Mouse (Mus musculus) left cerebral cortex, adult 2 months (tissue): ENCODE data around the gene Vamp2. TPM values are rescaled to one million over a fixed set of nuclear protein-coding genes. Genes with fewer than 3 reads are reported as not detected.

ENCODE experiments used
- DNase-seq, 2 experiments: peaks; one replicate each; pipeline ENCODE4 v3.0.0; 2021 to 2022; ENCODE audit warnings: low spot score in 2 of 2, mixed read lengths in 1 of 2; ENCODE audit errors: extremely low spot score in 1 of 2
- H3K27ac ChIP-seq: fragments of 200-600 bp; 2 replicates; pipeline ENCODE4 v1.8.1; 2022
- H3K4me3 ChIP-seq: fragments of 200-600 bp; 2 replicates; pipeline ENCODE4 v1.8.1; 2022
- CTCF ChIP-seq: fragments of 200-600 bp; IDR thresholded peaks from 2 replicates; pipeline ENCODE4 v1.8.1; 2022; ENCODE audit warnings: antibody characterized with exemption, mild to moderate bottlenecking, moderate library complexity
- intact Hi-C: fragments of 180-260 bp; cut with DNase I; formaldehyde crosslinking; loops from one replicate; pipeline ENCODE4 v1.15.1; 2025
- total RNA-seq, 2 experiments: library from RNA; stranded (reverse); gene quantifications; 2 replicates each; pipeline ENCODE4 v1.2.3; 2021

Vamp2 gene
- total RNA-seq, 2 experiments from 2014 or later = 1,115 to 1,119 TPM

DNA sequence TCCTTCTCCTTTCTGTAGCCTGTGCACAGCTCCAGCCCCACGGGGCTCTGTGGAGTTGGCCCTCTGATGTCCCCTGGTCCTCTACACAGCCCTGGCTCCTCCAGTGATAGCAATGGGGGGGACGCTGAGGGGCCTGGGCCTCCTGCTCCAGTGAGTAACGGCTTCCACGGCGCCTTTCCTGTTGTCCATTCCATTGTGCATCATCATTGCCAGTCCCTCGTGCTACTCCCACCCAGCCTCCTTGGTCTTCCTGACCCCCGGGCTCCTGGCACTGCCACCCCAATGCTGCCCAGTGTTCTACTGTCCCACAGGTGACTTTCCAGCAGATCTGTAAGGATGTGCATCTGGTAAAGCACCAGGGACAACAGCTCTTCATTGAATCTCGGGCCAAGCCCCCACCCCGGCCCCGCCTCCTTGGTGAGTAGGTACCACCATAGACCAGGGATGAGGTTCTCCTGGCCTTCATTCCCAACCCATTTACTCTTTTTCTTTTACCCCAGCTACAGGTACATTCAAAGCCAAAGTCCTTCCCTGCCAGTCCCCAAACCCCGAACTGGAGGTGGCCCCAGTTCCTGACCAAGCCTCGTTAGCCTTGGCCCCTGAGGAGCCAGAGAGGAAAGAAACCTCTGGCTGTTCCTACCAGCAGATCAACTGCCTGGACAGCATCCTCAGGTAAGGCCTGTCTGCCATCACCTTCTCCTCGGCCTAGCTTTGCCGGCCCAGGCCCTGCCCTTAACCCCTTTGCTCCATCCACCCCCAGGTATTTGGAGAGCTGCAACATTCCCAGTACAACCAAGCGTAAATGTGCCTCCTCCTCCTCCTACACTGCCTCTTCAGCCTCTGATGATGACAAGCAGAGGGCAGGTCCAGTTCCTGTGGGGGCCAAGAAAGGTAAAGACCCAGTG lies 15.5 kb downstream of the Vamp2 start:
- no peak for DNase-seq
- no peak for TF ChIP-seq CTCF
- H3K4me3 ChIP-seq = no peak overlapping the region
- H3K27ac ChIP-seq = peak overlapping the region; percentile 36; the same call in 1 of the 2 replicates
- intact Hi-C loops = no loop called here

DNA sequence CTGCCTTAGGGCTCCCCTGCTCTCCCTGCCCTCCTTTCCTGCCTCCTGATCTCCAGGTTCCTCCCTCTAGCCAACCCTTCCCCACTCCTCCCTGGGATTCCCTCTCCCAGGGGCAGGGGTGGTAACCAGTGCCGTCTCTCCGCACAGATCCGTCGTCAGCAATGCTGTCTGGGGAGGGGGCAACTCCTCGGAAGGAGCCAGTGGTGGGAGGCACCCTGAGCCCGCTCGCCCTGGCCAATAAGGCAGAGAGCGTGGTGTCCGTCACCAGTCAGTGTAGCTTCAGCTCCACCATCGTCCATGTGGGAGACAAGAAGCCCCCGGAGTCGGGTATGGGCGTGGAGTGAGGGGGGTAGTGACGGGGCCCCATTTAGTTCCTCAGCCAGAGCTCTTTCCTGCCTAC lies 16.2 kb downstream of the Vamp2 start:
- no peak for TF ChIP-seq CTCF
- DNase-seq = no peak
- no peak overlapping the region for H3K4me3 ChIP-seq
- no peak overlapping the region for H3K27ac ChIP-seq
- intact Hi-C loops = no loop called here

DNA sequence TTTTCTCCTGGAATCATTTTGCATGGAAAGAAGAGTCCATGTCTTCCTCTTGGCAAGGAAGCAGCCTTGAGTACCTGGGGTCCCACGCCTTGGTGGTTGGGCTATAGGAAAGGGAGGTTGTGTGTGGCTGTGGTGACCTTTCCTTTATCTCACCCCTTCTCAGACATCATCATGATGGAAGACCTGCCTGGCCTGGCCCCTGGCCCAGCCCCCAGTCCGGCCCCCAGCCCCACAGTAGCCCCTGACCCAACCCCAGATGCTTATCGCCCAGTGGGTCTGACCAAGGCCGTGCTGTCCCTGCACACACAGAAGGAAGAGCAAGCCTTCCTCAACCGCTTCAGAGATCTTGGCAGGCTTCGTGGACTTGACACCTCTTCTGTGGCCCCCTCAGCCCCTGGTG lies 16.9 kb downstream of the Vamp2 start:
- no peak for TF ChIP-seq CTCF
- DNase-seq = no peak
- no peak overlapping the region for H3K27ac ChIP-seq
- intact Hi-C loops = no loop called here
- no peak overlapping the region for H3K4me3 ChIP-seq

DNA sequence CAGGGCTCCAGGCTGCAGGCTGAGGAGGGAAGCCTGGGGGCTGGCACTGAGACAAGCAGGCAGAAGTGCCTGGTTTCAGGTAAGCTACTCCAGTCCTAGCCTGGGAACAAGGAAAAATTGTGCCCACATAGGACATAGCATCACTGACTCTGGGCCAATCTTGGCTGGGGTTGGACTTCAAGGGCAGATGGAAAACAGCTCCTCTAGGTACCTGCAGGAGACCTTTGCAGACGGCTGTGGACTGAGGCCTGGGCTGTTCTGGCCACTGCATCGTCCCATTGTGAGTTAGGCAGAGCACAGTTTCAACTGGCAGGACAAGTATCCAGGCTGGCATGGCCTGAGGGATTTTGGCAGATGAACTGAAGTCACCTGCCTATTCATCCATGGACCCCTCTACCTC lies 17.5 kb downstream of the Vamp2 start:
- intact Hi-C loops = no loop called here
- TF ChIP-seq CTCF = no peak
- Histone ChIP-seq H3K27ac (no peak overlapping the region), H3K4me3 (no peak overlapping the region)
- no peak for DNase-seq

DNA sequence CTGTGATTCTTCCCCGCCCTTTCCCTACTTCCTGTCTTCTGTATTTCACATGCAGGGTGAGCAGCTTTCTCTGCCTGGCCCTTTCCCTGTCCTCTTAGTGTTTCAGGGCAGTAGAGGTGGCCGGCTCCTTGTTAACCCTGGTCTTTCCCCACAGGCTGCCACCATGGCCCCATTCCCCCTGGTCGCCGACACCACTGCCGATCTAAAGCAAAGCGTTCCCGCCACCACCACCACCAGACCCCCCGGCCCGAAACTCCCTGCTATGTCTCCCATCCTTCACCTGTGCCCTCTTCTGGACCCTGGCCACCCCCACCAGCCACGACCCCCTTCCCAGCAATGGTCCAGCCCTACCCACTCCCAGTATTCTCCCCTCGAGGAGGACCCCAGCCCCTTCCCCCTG lies 18.0 kb downstream of the Vamp2 start:
- H3K4me3 ChIP-seq = no peak overlapping the region
- TF ChIP-seq CTCF = no peak
- H3K27ac ChIP-seq = no peak overlapping the region
- intact Hi-C loops = no loop called here
- DNase-seq = peak in 1 of 2 experiments; percentile 10

DNA sequence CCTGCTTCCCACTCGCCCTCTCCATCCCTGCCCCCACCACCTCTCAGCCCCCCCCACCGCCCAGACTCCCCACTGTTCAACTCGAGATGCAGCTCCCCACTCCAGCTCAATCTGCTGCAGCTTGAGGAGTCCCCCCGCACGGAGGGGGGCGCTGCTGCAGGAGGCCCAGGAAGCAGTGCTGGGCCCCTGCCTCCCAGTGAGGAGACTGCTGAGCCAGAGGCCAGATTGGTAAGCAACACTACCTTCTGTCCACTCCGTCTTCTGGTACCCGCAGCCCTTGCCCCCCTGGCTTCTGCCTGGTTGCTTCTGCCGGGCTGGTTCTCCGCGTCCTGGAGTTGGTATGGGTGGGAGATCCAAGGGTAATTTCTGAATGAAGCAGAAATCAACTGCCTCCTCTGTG lies 18.6 kb downstream of the Vamp2 start:
- no peak overlapping the region for H3K27ac ChIP-seq
- intact Hi-C loops = no loop called here
- H3K4me3 ChIP-seq = no peak overlapping the region
- DNase-seq = no peak
- no peak for TF ChIP-seq CTCF

DNA sequence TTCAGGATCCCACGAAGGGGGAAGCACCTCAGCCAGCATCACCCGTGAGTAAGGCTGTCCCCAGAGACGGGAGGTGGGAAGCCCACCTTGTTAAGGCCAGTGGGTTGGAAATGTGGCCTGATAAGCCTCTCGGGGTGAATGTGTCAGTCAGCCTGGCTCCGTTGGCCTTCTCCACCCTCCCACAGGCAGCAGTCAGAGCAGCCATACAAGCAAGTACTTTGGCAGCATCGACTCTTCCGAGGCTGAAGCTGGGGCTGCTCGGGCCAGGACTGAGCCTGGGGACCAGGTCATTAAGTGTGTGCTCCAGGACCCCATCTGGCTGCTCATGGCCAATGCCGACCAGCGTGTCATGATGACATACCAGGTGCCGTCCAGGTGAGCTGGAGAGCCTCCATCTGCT lies 19.4 kb downstream of the Vamp2 start:
- Histone ChIP-seq H3K4me3 (no peak overlapping the region), H3K27ac (no peak overlapping the region)
- DNase-seq = no peak
- intact Hi-C loops = no loop called here
- TF ChIP-seq CTCF = no peak

DNA sequence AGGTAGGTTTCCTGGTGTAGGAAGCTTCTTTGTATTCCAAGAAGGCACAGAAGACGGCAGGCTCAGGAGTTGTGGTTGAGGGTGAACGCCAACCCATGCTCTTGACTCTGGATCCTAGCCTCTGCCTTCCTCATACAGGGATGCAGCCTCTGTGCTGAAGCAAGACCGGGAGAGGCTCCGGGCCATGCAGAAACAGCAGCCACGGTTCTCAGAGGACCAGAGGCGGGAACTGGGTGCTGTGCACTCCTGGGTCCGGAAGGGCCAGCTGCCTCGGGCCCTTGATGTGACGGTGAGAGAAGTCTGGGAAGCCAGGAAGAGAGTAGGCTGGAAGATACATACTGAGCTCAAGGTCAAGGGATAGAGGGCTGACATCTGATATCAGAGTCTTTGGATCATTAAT lies 19.9 kb downstream of the Vamp2 start:
- DNase-seq = no peak
- no peak for TF ChIP-seq CTCF
- intact Hi-C loops = no loop called here
- H3K4me3 ChIP-seq = no peak overlapping the region
- H3K27ac ChIP-seq = no peak overlapping the region

DNA sequence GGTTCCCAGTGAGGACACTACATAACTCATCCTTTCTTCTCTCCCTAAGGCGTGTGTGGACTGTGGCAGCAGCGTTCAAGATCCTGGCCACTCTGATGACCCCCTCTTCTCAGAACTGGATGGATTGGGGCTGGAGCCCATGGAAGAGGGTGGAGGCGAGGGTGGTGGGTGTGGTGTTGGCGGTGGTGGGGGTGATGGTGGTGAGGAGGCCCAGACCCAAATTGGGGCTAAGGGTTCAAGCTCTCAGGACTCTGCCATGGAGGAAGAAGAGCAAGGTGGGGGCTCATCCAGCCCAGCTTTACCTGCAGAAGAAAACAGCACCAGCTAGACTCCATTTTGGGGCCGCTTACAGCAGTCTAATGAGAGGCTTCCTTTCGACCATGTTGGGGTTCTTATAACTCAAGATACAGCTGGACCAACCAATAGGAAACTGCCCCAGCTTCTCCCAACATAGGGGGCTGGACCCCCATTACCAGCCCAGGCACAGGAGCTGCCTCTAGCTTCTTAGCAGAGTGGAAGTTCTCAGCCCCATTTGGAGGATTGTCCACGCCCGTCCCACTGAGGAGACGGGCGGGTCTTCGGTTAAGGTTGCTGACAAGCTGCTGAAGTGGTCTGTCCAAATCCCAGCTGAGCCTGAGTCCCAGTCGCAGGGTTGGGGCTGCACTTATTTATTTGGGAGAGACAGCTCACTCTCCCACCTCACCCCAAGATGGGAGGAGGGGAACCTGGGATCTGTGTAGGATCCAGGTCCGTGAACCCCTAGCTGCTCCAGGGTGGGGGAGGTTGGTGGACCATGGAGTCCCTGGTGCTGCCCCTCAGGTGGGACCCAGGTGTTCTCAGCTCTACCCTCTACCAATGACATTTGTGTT lies 21.0 kb downstream of the Vamp2 start:
- intact Hi-C loops = no loop called here
- DNase-seq = no peak
- H3K4me3 ChIP-seq = no peak overlapping the region
- no peak overlapping the region for H3K27ac ChIP-seq
- no peak for TF ChIP-seq CTCF

DNA sequence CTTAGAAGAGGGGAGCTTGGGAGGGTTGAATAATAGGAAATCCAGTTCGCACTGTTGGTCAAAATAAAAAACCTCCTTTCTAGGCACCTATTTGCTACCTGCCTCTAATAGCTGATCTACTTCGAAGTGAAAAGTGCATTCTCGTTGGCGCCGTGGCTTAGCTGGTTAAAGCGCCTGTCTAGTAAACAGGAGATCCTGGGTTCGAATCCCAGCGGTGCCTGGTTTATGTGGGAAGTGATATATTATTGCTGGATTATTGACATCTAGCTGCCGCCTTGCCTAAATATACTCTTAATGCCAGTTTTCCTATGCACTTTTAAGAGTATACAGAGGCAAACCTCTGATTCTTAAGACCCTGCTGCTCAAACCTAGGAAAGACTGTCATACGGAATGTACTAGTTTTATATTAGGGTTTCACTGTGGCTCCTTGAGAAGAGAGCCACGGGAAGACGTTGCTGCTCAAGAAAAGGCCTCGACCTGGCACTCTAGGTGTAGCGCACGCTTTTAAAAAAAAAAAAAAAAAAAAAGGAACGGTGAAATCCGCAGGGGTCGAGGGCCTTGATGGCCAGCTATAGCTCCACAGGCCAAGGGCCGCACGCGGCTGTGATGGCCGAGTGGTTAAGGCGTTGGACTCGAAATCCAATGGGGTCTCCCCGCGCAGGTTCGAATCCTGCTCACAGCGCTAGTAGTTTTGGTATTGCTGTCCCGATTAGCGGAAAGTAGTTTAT lies 22.2 kb downstream of the Vamp2 start:
- intact Hi-C loops = loop anchor here (1.0 kb wide), 1 partner anchor 8 kb away; no protein-coding TSS in a partner anchor
- TF ChIP-seq CTCF = no peak
- H3K4me3 ChIP-seq = peak overlapping the region; percentile 48
- peak; percentile 88 to 91 for DNase-seq
- H3K27ac ChIP-seq = peak overlapping the region; percentile 4; the same call in 1 of the 2 replicates

DNA sequence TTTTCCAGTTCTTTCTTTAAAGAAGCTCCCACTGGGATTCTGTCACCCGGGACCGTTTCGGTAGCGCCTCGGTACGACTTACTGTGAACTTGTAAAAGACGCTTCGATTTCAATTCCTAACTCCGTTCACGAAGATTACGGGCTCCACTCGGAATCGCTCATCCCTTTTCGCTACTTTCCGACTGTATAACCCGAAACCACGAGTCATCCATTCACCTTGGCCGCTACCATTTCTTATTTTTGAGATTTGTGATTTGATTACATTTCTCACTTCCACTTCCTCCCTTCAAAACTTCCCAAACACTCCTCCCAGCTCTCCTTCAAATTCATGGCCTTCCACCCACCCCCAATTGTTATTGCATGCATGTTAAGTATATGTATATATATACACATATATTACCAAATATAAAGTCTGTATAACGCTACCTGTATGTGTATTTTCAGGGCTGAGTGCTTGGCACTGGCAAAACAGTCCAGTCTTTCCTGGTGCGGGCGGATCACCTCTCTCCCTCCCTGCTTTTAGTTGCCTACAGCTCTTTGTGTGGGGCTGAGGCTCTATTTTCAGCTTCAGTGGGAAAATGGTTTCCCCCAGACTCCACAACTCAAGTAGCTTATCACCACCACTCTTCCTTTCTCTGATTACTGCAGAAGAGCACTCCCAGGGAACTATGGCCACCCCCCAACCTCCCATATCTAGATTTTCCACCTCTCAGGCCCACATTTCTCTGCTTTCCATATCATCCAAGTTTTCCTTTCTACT lies 22.9 kb downstream of the Vamp2 start:
- no peak for DNase-seq
- Histone ChIP-seq H3K4me3 (peak overlapping the region; percentile 48), H3K27ac (peak overlapping the region; percentile 4; the same call in 1 of the 2 replicates)
- intact Hi-C loops = no loop called here
- no peak for TF ChIP-seq CTCF
